In genomic region chr7:115392520-115392919, GRCm38 (mm10) we compare ENCODE assay signal across 19 mouse cellular contexts.
"Had no signal": no experiment of that assay in that cellular context is flagged by ENCODE, and none has a peak within 500 bp of the region (broad histone marks: within the 10 kb centered on the region; RNA-seq: fewer than 3 reads in every experiment).

No protein-coding gene starts in this region.

- H3K9ac ChIP-seq: liver, embryonic 14.5 days; lung, embryonic 14.5 days; midbrain, embryonic 12.5 days; neural tube, embryonic 13.5 days; neural tube, embryonic 15.5 days had no signal

- DNase-seq: lung, adult 18-20 months; lung, embryonic 14.5 days; lung, postnatal 10 days; lung, postnatal 4 days; midbrain, embryonic 14.5 days; retina, postnatal 1 day; right cerebral cortex, adult 18-20 months; right cerebral cortex, postnatal 25 days; thymus, adult 18-20 months; thymus, postnatal 14 days; thymus, postnatal 36 days had no signal

- H3K27ac ChIP-seq: liver, embryonic 14.5 days; midbrain, embryonic 10.5 days; midbrain, embryonic 12.5 days; neural tube, embryonic 13.5 days; neural tube, embryonic 15.5 days had no signal

- H3K4me2 ChIP-seq: lung, embryonic 14.5 days; midbrain, embryonic 12.5 days; neural tube, embryonic 13.5 days; neural tube, embryonic 15.5 days had no signal

- ATAC-seq: midbrain, embryonic 16.5 days had no signal

- H3K36me3 ChIP-seq: midbrain, embryonic 10.5 days; midbrain, embryonic 12.5 days; neural tube, embryonic 13.5 days; neural tube, embryonic 15.5 days had no signal

- H3K27me3 ChIP-seq: midbrain, embryonic 12.5 days; neural tube, embryonic 13.5 days; neural tube, embryonic 15.5 days had no signal

- H3K4me1 ChIP-seq: midbrain, embryonic 12.5 days; neural tube, embryonic 13.5 days; neural tube, embryonic 15.5 days had no signal

- H3K9me3 ChIP-seq: megakaryocyte, embryonic 14.5 days; midbrain, embryonic 10.5 days; midbrain, embryonic 12.5 days; neural tube, embryonic 13.5 days; neural tube, embryonic 15.5 days had no signal

- H3K4me3 ChIP-seq: megakaryocyte, embryonic 14.5 days; midbrain, embryonic 10.5 days; midbrain, embryonic 12.5 days; myocyte; neural tube, embryonic 13.5 days; neural tube, embryonic 15.5 days had no signal
